Mouse (Mus musculus) adrenal gland, postnatal 4 days (tissue): ENCODE measurements around the gene Sat2. TPM values are rescaled to one million over a fixed set of nuclear protein-coding genes. Genes with fewer than 3 reads are reported as not detected.

ENCODE experiments used
- DNase-seq, 2 experiments: peaks; one replicate each; pipeline ENCODE4 v3.0.0; 2021 to 2022; ENCODE audit warnings: low spot score in 2 of 2, mixed read lengths in 2 of 2
- microRNA-seq: library from miRNA; unstranded; fragments of <30 nt; microRNA quantifications from one replicate; pipeline ENCODE4 v1.2.0, GENCODE M21; 2021
- total RNA-seq, 2 experiments: library from RNA; stranded (reverse); gene quantifications; 2 replicates each; pipeline ENCODE4 v1.2.3; 2021

Gene Sat2
- total RNA-seq, 2 experiments from 2014 or later: 18.3 to 20.9 TPM

DNA sequence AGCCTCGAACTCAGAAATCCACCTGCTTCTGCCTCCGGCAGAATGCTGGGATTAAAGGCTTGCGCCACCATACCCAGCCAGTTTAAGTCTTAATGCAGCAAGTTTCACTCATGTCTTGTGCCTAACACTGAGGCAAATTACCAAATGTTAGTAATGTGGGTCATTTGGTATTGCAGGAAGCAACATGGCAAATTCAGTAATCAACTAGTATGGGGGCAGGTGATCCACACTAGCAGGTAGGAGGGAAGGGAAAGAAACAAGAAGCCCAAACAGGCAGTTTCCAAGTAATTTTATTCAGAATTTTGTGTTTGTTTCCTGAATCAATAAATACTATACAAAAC lies 44.8 kb downstream of the Sat2 start:
- no peak for DNase-seq

DNA sequence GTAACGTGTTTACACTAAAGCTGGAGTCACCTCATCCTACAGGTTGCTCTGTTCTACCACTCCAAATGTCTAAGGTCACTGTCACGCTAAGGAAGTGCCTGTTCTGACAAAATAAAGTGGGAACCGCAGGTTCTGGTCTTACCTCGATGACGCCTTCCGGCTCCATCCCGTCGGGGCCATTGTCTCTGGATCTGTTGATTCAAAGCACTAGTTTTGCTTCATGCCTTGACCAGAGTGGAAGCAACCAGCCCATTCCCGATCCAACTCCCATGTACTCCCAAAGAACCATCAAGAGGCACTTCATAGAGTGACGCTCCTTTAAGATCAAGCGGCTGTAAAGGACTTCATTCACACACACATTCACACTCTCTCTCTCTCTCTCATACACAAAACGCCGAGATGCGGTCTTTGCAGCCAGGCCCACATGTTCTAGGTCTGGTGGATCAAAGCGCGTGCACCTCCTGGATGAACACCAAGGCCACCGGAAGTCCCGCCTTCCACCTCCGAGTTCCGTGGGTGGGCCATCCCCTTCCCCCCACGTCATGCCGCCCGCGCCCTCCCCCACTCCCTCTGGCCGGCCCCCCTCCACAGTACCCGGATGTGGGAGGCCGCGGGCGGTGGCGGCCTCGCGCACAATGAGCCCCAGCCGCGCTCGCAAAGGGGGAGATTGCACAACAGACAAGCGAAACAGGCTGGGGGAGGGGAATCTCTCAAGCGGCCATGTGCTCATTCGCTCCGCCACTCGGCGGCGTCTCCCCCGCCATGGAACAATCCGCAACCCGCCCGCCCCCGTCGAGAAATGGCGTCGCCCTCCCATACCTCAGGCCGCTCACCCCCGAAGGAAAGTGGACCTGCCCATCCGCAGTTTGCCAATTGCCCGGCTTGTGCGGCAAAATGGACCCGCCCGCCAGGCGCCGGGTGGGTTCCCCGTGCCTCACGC lies 49.2 kb downstream of the Sat2 start:
- peak; percentile 92 for DNase-seq

DNA sequence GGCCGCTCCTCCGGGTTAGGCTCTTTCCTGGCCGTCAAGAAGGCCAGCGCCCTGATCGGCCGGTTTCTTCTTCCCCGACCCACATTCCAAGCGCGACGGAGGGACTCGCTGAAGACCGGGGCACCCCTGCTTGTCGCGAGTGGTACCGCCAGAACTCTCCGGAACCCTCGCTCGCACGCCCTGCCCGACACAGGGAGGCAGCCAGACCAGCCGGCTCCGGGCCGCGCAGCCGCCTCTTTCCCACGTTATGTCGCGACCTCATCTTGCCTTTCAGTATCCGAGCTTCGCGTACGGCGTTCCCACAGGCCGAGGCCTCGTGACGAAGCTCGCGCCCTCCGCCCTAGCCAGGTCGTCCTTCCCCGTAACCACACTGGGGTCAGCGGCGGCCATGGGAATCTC lies 49.9 kb downstream of the Sat2 start:
- no peak for DNase-seq

DNA sequence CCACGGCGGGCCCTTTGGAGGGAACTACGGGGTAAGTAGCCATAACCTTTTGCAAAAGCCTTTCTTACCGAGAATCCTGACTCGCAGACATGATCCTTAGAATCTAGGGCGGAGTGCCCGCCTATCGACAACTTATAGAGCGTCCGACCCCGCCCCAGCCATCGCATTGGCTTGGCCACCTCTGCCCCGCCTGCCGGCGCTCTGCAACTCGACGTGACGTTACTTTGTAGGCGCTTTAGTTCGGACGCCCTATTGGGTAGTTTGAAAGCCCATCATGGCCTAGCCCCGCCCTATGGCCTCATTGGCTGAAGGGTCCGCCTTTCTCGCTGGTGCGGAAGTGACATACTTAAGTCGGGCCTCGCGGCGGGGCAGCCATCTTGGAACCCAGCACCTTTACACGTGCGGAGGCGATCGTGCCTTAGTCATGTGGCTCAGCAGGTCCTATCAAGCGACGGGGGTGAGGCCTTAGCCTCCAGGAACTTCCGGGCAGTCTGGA lies 50.4 kb downstream of the Sat2 start, which contains the start of gene Eif4a1:
Gene Eif4a1, minus strand, starts transcription at position 213 of the 496 bp plus-strand sequence.
- peak; percentile 96 to 100 for DNase-seq

Small RNA genes lying within 50 kb of the gene (microRNA-seq; reads per million reads assigned to microRNA genes)
- gene Mir1934 (3.7 reads per million, percentile 10 among the genes with 10 or more reads in this experiment), gene Mir467f (not detected)

Other genes starting within 250 kb of the Sat2 start
- 100 to 1,000 TPM; 118 to 129 TPM for gene Naa38, start 226.5 kb upstream of the Sat2 start, total RNA-seq
- gene Cyb5d1, start 226.4 kb upstream of the Sat2 start, total RNA-seq: 10 to 100 TPM; 42.0 to 44.3 TPM
- gene Tmem88, start 223.8 kb upstream of the Sat2 start, total RNA-seq: 10 to 100 TPM; 23.4 to 27.2 TPM
- gene Kdm6b, start 208.3 kb upstream of the Sat2 start, total RNA-seq: 10 to 100 TPM; 48.7 to 52.5 TPM
- 1 to 10 TPM; 1.1 to 1.7 TPM for gene Dnah2, start 72.9 kb upstream of the Sat2 start, total RNA-seq
- 1 to 10 TPM; 9.4 to 9.6 TPM for gene Efnb3, start 61.8 kb upstream of the Sat2 start, total RNA-seq
- 10 to 100 TPM; 13.0 to 13.1 TPM for gene Wrap53, start 41.8 kb upstream of the Sat2 start, total RNA-seq
- gene Trp53, start 41.7 kb upstream of the Sat2 start, total RNA-seq: 100 to 1,000 TPM in 1 of 2 experiments, 10 to 100 TPM in 1; 92.4 to 101 TPM
- 10 to 100 TPM; 74.6 to 83.4 TPM for gene Atp1b2, start 16.1 kb upstream of the Sat2 start, total RNA-seq
- gene Shbg, start 4.1 kb upstream of the Sat2 start, total RNA-seq: under 1 TPM in 1 of 2 experiments, not detected in 1; 0.59 TPM
- gene Fxr2, start 11.0 kb downstream of the Sat2 start, total RNA-seq: 100 to 1,000 TPM in 1 of 2 experiments, 10 to 100 TPM in 1; 89.3 to 111 TPM
- under 1 TPM; 0.62 to 0.73 TPM for gene Sox15, start 33.3 kb downstream of the Sat2 start, total RNA-seq
- gene Mpdu1, start 40.6 kb downstream of the Sat2 start, total RNA-seq: 100 to 1,000 TPM; 107 to 119 TPM
- gene Cd68, start 44.1 kb downstream of the Sat2 start, total RNA-seq: 10 to 100 TPM; 11.9 to 12.5 TPM
- gene Eif4a1, start 50.4 kb downstream of the Sat2 start, total RNA-seq: 100 to 1,000 TPM; 640 to 673 TPM
- 10 to 100 TPM; 86.6 to 90.7 TPM for gene Senp3, start 60.1 kb downstream of the Sat2 start, total RNA-seq
- gene Tnfsf13, start 63.8 kb downstream of the Sat2 start, total RNA-seq: 1 to 10 TPM; 4.2 to 5.2 TPM
- 10 to 100 TPM; 23.0 to 23.1 TPM for gene Tnfsf12, start 73.8 kb downstream of the Sat2 start, total RNA-seq
- 1 to 10 TPM; 3.1 to 4.6 TPM for gene Tnfsfm13, start 74.1 kb downstream of the Sat2 start, total RNA-seq
- gene Polr2a, start 136.6 kb downstream of the Sat2 start, total RNA-seq: 100 to 1,000 TPM in 1 of 2 experiments, 10 to 100 TPM in 1; 92.4 to 108 TPM
- gene Slc35g3, start 139.9 kb downstream of the Sat2 start, total RNA-seq: not detected
- gene Zbtb4, start 143.9 kb downstream of the Sat2 start, total RNA-seq: 10 to 100 TPM; 48.5 to 58.3 TPM
- 1 to 10 TPM; 3.6 to 4.0 TPM for gene Chrnb1, start 173.9 kb downstream of the Sat2 start, total RNA-seq
- 1 to 10 TPM; 3.4 to 4.8 TPM for gene Fgf11, start 179.8 kb downstream of the Sat2 start, total RNA-seq
- gene Tmem102, start 183.6 kb downstream of the Sat2 start, total RNA-seq: 1 to 10 TPM in 1 of 2 experiments, under 1 TPM in 1; 0.76 to 1.4 TPM
- not detected for gene Gm39566, start 193.3 kb downstream of the Sat2 start, total RNA-seq
- not detected for gene Spem2, start 196.4 kb downstream of the Sat2 start, total RNA-seq
- gene Spem1, start 200.2 kb downstream of the Sat2 start, total RNA-seq: not detected
- 10 to 100 TPM; 33.6 to 35.2 TPM for gene Nlgn2, start 215.8 kb downstream of the Sat2 start, total RNA-seq
- 100 to 1,000 TPM; 141 to 143 TPM for gene Tmem256, start 216.5 kb downstream of the Sat2 start, total RNA-seq
- gene Plscr3, start 224.4 kb downstream of the Sat2 start, total RNA-seq: 10 to 100 TPM; 76.6 to 77.9 TPM
- gene Tnk1, start 236.7 kb downstream of the Sat2 start, total RNA-seq: 1 to 10 TPM in 1 of 2 experiments, under 1 TPM in 1; 0.17 to 1.7 TPM